Mouse (Mus musculus): ENCODE data around the gene Col9a1.

The Col9a1 gene

DNA sequence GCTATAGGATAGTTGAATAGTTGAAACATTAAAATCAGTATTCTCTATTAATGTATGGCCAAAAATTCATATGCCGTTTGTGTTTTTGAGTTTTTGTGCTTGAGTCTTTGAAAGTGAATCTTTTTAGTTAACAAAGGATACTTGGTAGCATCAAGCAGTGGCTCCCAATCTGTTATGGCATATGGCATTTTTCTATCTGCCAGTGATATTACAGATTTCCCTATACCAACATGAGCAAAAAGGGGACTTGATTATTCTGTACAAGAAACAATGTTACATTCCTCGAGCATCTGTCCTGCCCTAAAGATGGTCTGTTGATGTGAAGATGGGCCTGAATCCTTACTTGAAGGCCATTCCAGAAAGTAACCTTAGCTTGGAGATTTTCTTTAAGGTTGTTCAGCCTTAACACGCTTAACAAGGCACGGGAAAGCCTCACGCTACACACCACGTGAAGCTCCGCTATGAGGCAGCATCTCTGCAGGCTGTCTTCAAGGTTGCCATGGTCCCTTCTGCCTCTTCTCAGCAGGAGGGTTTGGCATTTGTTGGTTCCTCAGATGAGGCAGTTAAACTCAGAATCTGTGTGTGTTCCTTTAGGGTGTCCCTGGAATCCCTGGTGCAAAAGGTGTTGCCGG, 45.7 kb downstream of the Col9a1 start:
- no peak for DNase-seq

- DNase-seq, result no peak
Measured at GRCm38 (mm10) chr1:24225825-24226526, 48.6 kb downstream of the Col9a1 start.

DNA sequence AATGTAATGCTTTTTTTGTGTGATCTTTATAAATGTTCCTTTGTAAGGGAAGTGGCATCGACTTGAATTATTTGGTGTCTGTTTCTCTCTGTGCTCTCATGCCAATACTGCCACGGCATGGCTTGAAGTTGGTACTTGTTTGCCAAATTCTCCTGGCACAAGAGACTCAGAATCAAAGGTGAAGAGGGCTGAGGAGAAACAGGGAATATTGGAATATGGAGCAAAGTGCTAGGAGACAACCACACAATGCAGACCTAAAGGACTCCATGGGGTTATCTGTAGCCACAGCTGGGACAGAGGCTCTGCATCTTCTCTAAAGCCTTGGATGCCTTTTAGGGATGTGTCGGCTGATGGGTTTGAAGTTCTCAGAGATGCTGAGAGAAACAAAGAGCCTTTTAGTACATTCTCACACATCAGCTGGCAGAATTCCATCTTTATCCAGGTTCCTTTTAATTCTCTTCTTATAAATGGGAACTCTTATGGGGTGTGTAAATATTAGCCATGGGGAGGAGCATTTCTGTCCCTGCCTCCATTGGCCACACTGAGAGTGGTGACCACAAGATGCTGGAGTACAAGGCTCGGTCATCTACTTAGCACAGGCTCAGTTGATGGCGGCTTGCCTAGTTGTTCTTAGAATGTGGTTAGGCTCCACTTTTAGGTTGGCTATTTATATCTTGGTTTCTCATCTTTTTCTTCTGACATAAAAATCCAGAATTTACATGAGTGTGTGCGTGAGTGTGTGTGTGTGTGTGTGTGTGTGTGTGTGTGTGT, 49.7 kb downstream of the Col9a1 start:
- DNase-seq, result no peak

- DNase-seq, result no peak
Measured at GRCm38 (mm10) chr1:24229552-24229951, 52.1 kb downstream of the Col9a1 start.

DNA sequence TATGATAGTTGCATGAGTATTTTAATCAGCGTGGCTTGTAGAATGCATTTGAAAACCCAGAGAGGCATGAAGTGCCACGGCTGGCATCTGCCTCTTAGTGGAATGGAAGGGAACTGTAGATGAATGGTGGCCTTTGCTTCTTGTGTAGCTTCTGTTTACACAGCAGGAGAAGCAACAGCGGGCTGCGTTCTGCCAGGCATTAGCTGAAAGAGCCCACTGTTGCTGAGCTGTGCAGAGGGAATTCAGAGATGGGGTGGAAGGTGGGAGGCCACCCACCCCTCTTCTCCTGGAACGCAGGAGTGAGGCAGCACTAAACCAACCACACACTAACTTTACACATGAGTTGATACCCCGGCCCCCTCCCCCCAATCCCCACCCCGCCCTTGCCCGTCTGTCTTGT, 53.0 kb downstream of the Col9a1 start:
- DNase-seq, result no peak

GRCm38 (mm10) chr1:24231504-24232270, 54.3 kb downstream of the Col9a1 start:
- DNase-seq, result no peak

DNA sequence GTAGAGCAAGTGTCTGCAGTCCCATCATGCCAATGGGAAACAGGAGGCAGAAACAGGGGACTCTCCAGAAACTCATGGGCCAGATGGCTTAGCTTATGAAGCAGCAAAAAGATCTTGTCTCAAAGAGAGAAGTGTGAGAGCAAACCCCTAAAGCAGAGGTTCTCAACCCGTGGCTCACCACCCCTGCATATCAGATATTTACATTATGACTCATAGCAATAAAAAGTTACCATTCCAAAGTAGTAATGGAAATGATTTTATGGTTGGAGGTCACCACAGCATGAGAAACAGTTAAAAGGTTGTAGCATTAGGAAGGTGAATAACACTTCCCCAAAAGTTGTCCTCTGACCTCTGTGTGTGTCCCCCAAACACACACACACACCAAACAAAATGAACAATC, 58.9 kb downstream of the Col9a1 start:
- no peak for DNase-seq

DNA sequence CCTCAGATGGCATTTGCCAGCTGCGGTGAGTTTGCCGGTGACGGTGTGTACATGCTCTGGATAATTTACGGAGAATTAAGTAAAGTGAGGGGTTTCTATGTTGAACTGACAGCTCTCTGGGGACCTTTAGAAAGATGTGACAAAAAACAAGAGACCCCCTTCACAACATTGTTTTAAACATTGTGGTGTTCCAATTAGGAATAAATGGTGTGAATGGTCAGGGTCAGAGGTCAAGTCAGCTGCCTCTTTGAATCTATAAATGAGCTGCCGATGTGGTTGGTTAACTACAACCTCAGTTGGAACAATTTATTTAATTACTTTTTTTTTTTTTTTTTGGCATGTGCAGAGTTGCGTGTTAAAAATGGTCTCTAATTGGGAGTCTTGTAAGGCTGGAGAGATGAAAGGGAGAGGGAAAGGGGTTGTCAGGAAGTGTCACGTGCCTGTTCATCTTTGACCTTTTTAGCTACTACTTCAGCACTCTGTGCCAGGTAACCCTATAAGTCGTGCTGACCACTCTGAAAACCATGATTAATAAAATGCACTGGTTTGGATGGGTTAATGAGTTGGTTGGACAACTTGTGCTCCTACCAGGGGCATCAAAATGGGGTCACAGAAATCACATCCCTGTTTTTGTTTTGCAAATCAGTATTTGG, 62.8 kb downstream of the Col9a1 start:
- DNase-seq, result no peak

DNA sequence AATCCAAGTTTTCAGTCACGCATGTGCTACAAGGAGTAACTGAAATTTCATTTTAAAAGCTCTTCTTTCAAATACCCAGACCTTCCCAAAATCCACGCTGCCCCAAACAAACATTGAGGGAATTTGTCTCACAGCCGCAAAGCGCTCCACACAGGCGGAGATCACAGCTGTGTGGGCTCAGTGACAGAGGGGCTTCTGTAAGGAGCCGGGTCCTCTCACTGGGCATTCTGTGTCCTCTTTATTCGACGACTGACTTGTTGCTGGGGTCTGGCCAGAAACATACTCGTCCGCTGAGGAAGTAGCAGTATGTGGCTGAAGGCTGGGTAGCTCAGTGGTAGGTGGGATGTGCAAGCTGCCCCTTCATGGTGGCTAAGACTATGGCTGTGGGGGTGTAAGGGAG, 67.5 kb downstream of the Col9a1 start:
- no peak for DNase-seq

DNA sequence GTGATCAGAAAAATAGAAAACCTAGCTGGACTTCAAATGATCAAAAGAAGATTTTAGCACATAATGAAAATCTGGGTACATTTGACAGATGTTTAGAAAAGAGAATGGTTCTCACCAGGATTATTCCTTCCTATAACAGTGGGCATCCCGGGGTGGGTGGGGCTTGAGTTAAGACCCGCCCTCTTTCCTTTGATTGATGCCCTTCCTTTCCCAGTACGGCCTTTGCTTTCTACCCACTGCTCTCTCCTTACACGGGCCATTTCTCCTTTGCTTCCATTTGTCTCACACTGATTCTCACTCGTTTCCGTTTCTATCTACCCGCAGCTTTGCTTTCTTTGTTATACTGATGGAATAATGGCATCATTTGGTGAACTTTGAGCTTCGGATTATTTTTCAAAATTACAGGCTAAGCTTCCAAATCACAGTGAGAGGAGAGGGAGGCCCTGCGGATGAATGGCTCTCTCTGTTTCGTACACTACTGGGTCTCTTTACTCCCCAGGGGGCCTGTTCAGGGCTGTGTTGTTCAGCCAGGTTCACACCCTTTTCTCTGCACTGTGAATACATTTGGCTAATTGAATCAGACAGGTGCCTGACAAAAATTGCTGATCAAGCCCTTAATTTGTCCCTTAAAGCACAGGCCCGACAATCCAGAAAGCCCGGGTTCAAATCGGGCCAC, 68.4 kb downstream of the Col9a1 start:
- no peak for DNase-seq

DNA sequence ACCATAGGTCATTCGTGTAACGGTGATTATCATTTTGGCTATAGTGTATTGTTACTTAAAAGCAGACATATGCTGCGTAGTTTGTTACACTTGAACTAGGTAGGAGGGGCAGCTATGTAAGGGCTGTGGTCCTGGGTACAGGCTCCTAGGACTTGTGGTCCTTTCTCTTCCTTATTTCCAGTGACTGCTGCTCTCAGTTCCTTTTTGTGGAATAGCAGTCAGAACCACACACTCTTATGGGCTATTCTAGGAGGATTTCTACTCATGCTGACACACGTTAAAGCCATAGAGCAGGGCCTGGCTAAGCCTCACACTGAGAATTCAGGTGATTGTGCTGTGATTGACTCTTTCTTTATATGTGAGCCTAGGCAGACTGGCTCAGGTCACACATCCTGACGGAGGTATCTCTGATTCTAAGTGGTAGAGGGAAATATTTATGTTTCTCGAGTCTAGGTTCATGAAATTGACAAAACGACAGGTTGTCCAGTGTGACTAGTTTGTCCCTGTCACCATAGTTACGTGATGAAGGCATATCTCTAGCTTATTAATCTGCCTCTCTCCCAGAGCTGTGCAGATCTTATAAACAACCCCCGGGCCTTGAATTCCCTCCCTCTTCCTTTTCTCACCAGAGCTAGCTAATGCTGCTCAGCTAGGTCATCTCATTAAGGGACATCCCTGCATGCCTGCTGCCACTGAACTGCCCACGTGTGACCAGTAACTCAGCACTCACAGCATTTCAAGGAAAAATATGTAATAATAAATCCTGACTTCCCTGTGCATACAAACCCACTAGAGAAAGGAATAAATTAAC, 71.1 kb downstream of the Col9a1 start:
- no peak for DNase-seq

DNA sequence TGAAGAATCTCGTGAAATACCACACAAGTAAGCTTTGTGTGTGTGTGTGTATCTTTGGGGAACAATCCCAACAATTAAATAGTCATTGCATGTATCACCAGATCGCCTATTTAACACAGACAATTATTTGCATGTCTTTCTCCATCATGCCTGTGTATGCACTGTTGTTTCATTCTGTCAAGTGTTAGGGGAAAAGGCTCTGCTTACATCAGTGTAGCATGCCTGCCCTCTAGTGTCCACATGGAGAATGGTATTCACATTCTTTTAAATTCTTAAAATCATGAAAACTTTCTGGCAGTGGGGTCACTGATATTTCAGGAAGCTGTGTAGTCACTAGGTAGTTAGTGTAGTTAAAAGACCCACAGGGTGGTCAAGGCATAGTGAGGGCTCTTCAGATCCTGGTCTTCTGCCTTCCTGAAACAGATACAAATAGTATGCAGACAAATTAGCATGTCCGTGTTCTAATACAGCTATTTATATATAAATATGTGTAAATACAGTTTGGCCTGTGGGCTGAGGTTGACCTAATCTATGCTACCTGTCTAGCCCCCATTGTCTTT, 71.8 kb downstream of the Col9a1 start:
- DNase-seq, result no peak

DNA sequence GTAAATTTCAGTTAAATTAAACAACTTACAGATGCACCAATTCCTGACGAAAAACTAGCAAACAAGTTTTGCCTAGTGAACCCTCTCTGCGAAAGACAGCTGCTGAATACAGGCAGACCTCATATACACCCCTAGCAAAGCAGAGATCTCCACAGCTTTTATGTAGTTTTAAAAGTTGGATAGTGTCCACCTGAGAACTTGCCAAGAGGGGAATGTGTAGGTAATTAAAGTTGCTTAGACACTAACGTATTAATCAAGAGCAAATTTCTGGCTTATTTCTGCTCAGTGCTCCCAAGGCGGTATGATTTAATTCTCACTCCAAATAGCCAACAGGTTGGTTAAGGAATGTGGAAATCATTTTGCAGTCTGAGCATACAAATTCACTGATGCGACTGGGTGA, 80.6 kb downstream of the Col9a1 start:
- DNase-seq, result no peak

DNA sequence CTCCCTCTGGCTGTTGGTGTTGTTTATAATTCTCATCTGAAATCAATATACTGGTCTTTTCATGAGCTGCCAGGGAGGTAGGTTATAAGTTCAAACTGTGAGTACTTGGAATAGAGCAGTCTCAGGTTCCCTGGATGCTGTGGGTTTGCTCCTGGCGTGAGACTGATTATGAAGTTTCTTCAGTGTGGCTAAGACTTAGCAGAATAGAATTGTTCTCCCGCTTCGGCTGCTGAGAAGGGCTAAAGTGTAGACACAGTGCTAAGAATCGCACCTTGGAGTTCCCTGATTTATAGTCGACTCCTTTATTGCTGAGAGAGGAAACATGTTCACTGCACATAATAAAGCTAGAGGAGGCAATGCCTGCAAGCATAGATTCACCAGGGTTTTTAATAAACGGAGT, 82.0 kb downstream of the Col9a1 start:
- no peak for DNase-seq

DNA sequence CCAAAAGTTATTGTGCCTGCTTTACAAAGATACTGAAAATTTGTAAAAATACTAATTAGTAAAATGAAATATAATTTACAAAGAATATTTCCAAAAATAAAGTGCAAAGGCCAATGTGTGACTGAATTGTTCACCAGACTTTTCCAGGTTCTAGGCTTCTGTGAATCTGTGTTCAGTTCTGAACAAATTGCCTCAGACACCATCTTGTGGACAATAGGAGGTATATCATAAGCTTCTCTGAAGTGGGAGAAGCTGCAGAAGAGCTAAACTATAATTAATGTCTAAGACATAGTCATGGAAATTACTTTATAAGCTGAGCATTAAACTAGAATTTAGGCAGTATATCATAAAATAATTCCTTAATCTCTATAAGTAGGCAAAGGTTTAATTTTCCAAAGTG, 83.8 kb downstream of the Col9a1 start:
- DNase-seq, result no peak

DNA sequence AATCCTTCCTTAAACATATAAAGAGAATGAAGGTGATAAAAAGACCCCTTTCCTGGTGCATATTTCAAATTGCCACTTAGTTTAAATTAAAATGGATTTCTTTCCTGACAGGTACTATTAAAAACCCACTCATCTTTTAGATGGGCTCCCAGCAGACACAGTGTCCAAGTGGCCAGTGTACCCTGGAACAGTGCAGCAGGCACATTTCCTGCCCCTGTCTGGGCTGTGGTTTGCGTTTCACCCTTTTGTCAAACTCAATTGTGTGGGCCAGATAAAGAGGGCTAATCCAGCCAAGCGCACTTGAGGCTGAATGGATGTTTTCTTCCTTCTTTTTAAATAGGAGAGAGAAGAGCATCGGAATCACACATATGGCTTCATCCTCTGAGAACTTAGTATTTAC, 89.6 kb downstream of the Col9a1 start:
- DNase-seq, result no peak

DNA sequence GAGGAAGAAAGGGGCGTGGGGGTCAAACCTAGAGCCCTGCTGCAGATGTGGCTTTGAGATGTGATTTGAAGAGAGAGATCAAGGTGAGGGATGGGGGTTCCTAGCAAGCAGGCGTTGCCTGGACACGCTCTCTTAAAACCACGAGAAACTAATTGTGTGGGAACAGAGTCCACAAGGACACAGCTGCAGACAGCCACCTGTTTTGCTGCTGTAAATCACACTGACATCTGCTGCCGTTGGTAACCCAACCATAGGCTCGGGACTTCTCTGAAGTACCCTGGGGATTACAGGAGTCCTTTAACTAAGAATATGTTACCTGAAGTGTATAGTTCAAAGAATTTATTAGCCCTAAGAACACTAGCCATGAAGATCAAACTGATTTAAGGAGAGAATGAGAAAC, 109.0 kb downstream of the Col9a1 start:
- no peak for DNase-seq

DNA sequence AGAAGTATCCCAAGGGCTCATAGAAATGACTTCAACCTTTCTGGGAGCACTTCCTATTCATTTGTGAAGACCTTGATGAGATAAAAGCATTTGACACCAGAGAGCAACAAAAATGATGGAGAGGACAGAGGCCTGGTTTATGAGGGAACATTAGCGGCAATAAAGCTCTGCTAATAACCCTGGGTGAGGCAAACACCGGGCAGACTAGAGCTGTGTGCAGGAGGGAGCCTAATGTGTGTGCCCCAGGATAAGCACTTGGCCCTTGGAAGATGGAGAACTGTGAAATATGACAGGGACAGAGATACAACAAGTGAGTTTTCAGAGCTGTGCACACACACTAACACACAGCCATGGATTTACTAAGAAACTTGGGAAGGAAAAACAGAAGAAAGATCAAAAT, 115.1 kb downstream of the Col9a1 start:
- no peak for DNase-seq

DNA sequence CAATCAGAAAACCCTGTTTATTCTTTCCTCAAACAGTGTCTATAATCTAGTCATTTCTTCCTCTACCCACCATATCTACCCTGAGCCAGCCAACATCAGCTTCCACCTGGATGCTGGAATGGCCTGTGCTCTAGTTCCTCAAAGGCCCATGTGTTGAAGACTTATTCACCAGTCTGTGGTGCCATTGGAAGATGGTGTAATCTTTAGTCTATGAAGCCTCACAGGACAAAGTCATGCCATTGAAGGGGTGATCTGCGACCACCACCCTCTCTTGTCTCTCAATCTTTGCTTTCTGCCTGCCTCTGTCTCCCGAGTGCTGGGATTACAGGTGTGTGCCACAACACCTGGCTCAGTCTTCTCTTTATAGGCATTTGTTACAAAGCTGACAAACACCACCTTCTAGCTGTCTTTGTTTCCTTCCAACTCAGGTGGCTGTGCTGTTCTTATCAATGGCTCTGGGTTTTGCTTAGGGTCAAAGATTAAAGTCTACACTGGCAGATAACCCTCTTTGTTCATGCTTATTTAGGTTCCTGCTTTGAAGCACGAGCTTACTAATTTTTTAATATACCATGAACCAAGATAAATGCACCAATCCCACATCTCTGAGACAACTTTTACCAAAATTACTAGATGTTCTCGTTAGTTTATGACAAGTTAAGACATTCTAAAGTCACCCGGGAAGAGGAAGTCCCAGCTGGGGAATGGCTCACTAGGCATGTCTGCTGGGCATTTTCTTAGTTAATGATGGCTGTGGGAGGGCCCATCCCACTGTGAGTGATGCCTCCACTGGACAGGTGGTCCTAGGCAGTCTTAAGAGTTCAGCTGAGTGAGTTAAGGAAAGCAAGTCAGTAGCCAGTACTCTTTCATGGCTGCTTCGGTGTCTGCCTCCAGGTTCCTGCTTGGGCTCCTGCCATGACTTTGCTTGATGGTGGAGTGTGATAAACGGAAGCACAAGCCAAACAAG, 117.9 kb downstream of the Col9a1 start:
- DNase-seq, result no peak

DNA sequence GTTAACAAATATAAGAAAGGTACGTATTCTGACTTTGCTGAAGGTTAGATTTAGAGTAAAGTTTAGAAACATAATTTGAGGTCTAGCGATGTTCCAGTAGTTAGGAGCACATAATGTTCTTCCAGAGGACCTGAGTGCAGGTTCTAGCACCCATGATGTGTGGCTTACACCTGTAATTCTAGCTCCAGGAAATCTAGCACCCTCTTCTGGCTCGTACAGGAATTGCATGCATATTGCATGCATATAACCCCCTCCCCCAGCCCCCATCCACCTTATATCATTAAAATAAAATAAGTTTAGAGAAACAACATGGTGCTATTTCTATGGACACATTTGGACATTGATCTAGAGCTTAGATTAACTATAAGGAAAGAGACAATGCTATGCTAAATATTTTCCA, 123.3 kb downstream of the Col9a1 start:
- DNase-seq, result no peak

Measured in thymus, postnatal 25 days (tissue).